Mouse (Mus musculus) T-cell, adult 2 months (primary cell): Measurements from ENCODE around the gene Cnpy1.

Source experiments
- DNase-seq: peaks from one replicate; pipeline ENCODE4 v3.0.0; 2022; ENCODE audit warnings: low spot score

Cnpy1 gene

GRCm38 (mm10) chr5:28245574-28245973, at the start of gene Cnpy1:
Gene Cnpy1, minus strand, starts transcription at chr5:28245806.
- DNase-seq = no peak

GRCm38 (mm10) chr5:28293990-28294389, 48.4 kb upstream of the Cnpy1 start:
- peak; percentile 79 for DNase-seq

DNA sequence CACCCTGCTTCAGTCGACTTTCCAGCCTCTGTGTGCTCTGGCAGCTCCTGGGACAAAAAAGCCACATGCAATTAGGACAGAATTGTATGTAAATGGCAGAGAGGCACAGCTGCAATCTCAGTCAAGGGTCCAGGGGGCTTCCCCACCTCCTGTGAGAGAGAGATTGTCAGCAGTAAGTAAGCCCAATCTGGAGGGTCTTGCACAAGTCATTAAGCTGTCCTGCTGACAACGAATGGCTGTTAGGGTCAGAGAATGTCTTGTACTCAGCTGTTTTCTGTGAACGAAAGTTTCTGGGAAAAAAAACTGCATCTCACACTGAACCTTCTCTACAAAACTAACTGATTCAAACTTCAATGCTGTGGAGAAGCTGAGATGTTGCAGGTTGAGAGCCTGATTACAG, 46.7 kb upstream of the Cnpy1 start:
- DNase-seq = no peak

GRCm38 (mm10) chr5:28291118-28291850, 45.7 kb upstream of the Cnpy1 start:
- no peak for DNase-seq

DNA sequence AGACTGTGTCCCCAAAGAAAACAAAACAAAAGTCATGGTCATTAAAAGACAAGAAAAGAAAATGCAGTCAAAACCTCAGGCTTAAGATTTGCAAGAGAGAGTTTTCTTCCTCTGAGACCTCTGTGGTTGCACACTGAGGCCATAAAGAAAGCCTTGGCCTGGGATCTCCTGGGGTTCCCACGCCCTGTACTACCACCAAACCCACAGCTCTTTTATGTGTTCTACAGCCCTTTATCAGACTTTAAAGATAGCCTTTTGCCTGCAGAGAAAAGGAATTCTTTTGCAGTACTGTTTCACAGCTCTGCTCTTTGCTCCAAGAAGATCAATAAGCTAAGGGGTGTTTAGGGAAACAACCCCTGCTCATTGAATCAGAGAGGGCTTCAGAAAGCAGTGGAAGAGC, 45.0 kb upstream of the Cnpy1 start:
- no peak for DNase-seq

DNA sequence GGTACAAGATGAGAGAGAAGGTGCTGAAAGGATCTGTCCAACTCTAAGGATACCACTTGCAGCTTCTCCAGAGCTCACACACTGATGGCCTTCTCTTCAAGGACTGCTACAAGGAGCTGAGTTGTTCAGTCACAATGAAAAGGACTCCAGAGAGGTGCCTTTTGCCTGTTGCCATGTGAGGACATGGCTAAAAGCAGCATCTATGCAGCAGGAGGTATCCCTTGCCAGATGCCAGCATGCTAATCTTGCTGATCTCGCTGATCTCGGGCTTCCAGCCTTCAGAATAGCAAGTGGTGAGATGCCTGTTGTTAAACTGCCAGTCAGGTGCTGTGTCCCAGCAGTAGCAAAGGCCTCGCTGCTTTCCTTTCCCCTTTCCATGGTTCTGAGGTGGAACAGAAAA, 43.5 kb upstream of the Cnpy1 start:
- DNase-seq = no peak

- DNase-seq = no peak
Observed at GRCm38 (mm10) chr5:28277279-28277678, 31.7 kb upstream of the Cnpy1 start.

DNA sequence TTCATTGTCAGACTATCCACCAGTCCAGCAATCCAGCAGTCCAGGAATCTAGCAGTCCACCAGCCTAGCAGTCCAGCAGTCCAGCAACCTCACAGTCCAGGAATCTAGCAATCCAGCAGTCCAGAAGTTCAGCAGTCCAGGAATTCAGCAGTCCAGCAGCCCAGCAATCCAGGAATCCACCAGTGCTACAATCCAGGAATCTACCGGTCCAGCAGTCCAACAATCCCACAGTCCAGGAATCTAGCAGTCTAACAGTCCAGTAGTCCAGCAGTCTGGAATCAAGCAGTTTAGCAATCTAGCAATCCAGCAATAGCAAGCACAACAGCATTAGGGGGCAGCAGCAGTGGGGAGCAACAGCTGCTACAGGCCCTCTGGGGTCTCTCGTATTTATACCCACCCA, 27.2 kb upstream of the Cnpy1 start:
- DNase-seq = no peak

- DNase-seq = peak; percentile 81
Observed at GRCm38 (mm10) chr5:28269469-28269991, 23.9 kb upstream of the Cnpy1 start.

- DNase-seq = no peak
Observed at GRCm38 (mm10) chr5:28267576-28267975, 22.0 kb upstream of the Cnpy1 start.

GRCm38 (mm10) chr5:28265653-28266052, 20.0 kb upstream of the Cnpy1 start:
- DNase-seq = no peak

DNA sequence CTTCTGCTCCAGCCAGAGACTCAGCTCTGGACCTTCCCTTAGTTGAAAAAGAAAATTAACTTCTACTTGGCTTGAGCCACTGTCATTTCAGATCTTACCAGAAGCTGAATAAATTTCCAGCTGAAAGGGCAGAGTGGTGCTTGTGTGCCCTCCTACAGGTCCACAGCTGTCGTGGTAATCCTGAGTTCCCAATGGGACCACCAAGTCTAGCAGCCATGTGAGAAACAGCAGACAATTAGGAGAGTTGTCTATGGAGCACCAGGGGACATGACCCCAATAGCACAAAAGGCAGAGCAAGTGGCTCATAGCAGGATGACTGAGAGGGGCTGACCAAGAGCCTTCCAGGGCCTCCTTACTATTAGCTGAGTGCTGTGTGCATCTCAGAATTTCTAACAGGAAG, 18.2 kb upstream of the Cnpy1 start:
- DNase-seq = no peak

DNA sequence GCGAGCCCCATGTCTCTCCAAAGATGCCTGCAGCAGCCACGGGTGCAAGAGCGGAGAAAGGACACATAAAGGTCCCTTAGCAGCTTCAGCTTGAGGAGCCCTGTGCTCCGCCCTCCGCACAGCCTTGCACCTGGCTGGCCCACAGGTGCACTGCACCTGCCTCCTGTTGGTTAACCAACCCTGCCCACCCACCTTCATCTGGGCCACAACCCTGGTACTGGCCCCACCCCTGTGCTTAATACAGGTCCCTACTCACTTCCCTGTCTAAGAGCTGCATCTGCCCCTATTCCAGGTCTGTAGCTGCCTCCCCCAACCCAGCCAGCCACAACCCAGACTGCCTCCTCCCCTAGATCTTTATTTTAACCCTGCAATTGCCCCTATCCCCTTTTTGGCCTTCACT, 16.5 kb upstream of the Cnpy1 start:
- DNase-seq = no peak

- DNase-seq = no peak
Observed at GRCm38 (mm10) chr5:28259939-28260338, 14.3 kb upstream of the Cnpy1 start.

- DNase-seq = no peak
Observed at GRCm38 (mm10) chr5:28259385-28259784, 13.8 kb upstream of the Cnpy1 start.

- no peak for DNase-seq
Observed at GRCm38 (mm10) chr5:28257816-28258215, 12.2 kb upstream of the Cnpy1 start.

DNA sequence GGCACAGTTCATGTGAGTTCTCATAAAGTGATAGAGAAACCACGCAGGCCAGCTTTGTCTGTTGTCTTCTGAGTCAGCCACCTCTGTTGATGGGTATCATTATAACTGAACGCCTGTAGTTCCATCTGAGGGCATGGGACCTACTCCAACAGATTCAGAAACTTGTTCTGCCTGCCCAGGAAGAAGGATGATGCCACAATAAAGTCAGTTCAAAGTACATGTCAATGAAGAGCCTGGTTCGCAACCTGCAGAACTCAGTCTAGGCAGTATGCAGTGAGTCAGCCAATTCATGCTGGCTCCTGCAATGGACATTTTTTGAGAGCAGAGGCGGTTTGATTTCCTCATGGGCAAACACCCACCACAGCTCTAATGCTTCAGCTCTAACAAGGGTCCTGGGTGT, 7.4 kb upstream of the Cnpy1 start:
- DNase-seq = no peak

DNA sequence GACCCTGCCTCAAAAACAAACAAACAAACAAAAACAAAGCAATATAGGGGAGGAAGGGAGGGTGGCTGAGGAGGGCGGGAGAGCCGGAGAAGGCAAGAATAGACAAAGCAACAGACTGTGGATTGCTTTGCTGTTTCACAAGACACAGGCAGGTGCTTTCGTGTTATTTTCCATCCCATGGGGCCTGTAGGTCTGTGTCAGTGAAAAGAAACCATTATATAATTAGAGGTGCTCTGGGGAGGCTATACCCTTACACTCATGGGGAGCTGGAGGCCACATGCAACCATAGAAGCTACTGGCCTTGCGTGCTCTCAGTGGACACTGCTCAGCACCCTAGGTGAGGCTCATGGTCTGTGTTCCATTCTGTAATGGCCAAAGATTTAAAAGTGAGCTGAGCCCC, 6.7 kb upstream of the Cnpy1 start:
- DNase-seq = no peak

- DNase-seq = no peak
Observed at GRCm38 (mm10) chr5:28251211-28251764, 5.7 kb upstream of the Cnpy1 start.

DNA sequence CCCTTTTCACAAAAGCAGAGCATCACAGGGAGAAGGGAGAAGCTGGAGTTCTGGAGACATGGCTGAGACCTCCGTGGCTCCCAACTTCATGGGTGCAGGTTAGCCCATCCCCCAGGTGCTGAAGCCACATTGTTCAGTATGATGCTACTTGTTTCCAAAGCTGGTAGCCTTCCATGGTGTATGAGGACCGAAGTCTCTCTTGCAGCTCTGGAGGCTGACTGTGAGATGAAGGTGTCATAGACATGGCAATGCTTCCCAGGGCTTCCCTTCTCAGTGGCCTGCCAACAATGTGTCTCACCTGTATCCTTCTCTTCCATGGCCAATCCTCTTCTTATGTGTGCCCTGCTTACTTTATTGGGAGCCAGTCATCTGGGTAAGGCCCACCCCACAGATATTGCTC, 4.9 kb upstream of the Cnpy1 start:
- DNase-seq = no peak

DNA sequence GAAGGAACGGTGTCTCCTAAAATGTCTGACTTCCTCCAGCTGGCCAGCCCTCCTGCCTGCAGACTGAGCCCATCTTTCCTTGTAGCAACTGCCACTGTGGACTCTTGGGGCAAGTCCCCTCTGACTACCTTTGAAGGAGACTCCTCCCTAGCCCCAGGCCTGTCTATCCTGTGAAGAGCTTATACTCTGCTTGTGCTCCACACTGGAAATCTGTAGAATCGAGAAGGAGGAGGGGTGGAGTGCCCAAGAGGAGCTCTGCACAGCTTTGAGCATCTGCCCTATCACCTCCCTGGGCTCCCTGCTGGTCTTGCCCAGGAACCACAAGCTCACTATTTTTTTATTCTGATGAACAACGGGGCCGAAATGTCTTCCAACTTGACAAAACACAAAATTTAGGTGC, 485 bp downstream of the Cnpy1 start:
- no peak for DNase-seq

DNA sequence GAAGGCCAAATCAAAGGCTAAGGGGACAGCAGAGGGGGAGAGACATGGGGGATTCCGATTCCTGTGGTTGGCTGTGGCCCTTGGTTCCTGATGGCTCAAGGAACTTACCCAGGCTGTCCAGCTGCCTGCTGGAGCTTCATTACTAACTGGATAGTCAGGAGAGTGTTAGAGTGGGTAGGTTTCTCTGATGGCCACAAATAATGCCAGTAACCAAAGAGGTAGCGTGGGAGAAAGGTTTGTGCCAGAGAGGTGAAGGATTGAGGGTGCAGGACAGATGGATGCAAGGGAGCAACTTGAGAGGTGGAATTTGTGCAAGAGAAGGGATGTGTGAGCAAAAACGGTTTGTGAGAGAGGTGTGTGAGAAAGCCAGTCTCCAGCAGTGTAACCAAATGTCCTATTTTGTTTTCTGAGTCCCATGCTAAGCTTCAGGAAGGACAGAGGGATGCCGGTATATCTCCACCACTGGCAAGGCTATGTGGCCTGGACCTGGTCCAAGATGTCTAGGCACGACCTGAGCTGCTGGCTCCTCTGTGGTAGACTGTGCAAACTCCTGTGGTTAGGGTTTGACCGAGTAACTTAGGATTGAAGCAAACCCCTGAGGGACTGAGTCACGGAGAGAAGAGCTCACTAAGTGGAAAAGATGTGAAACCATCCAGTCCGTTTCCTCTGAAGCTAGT, 2.0 kb downstream of the Cnpy1 start:
- no peak for DNase-seq

DNA sequence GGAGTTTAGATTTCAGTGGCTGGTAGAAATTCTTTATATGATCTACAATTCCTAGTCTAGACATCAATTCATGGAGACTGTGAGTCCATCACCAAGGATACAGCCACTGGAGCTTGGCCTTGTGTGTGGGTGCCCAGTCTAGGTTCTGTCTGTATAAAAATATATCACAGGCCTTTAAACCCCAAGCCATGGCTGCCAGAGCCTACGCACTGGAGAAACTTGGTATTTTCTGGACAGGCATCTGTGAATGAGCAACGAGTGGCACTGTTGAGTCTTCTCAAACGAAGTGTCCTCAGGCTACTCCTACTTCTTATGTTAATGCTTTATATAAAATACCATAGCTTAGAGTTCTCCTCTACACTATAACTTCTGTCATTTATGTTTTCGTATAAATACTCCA, 4.2 kb downstream of the Cnpy1 start:
- no peak for DNase-seq
